Mouse (Mus musculus): ENCODE data around the gene Eif5b. TPM values are rescaled to one million over a fixed set of nuclear protein-coding genes. Genes with fewer than 3 reads are reported as not detected.

The Eif5b gene
- polyA plus RNA-seq, 1 experiment from 2014 or later: 23.7 TPM

GRCm38 (mm10) chr1:38011647-38012046, 13.8 kb downstream of the Eif5b start:
- no peaks in the 10 kb centered on the region for H3K27me3 ChIP-seq
- 77% methylated on average over 6 of the region's 6 CpGs for WGBS
- H3K9me3 ChIP-seq: no peaks in the 10 kb centered on the region
- no peak overlapping the region for H3K9ac ChIP-seq
- no peak for ATAC-seq (ENCODE audit: borderline replicate concordance, extremely low read depth, low FRiP score, low TSS enrichment)
- no peak overlapping the region for H3K4me3 ChIP-seq
- no peaks in the 10 kb centered on the region for H3K4me1 ChIP-seq
- H3K4me2 ChIP-seq: no peak overlapping the region
- no peaks in the 10 kb centered on the region for H3K36me3 ChIP-seq
- H3K27ac ChIP-seq: no peak overlapping the region

GRCm38 (mm10) chr1:38012104-38012503, 14.3 kb downstream of the Eif5b start:
- H3K4me2 ChIP-seq: no peak overlapping the region
- H3K9me3 ChIP-seq: no peaks in the 10 kb centered on the region
- 90% methylated on average over 3 of the region's 3 CpGs for WGBS
- no peak; the same call in 1 of the 2 replicates for ATAC-seq (ENCODE audit: borderline replicate concordance, extremely low read depth, low FRiP score, low TSS enrichment)
- H3K9ac ChIP-seq: no peak overlapping the region
- H3K36me3 ChIP-seq: no peaks in the 10 kb centered on the region
- no peaks in the 10 kb centered on the region for H3K4me1 ChIP-seq
- no peak overlapping the region for H3K27ac ChIP-seq
- H3K27me3 ChIP-seq: no peaks in the 10 kb centered on the region
- no peak overlapping the region for H3K4me3 ChIP-seq

GRCm38 (mm10) chr1:38012509-38012908, 14.7 kb downstream of the Eif5b start:
- Histone ChIP-seq H3K9ac (no peak overlapping the region), H3K9me3 (no peaks in the 10 kb centered on the region), H3K4me3 (no peak overlapping the region), H3K36me3 (no peaks in the 10 kb centered on the region), H3K27ac (no peak overlapping the region), H3K4me2 (no peak overlapping the region), H3K27me3 (no peaks in the 10 kb centered on the region), H3K4me1 (no peaks in the 10 kb centered on the region)
- ATAC-seq (ENCODE audit: borderline replicate concordance, extremely low read depth, low FRiP score, low TSS enrichment): no peak

- no peak overlapping the region for H3K9ac ChIP-seq
- no peaks in the 10 kb centered on the region for H3K4me1 ChIP-seq
- H3K4me3 ChIP-seq: no peak overlapping the region
- H3K36me3 ChIP-seq: peaks cover 15% of the 10 kb centered on the region
- ATAC-seq (ENCODE audit: borderline replicate concordance, extremely low read depth, low FRiP score, low TSS enrichment): no peak
- no peak overlapping the region for H3K4me2 ChIP-seq
- no peaks in the 10 kb centered on the region for H3K9me3 ChIP-seq
- H3K27ac ChIP-seq: no peak overlapping the region
- no peaks in the 10 kb centered on the region for H3K27me3 ChIP-seq
- 97% methylated on average over 2 of the region's 2 CpGs for WGBS
Observed at GRCm38 (mm10) chr1:38014551-38015203, 16.9 kb downstream of the Eif5b start.

GRCm38 (mm10) chr1:38027301-38027700, 29.5 kb downstream of the Eif5b start:
- no peaks in the 10 kb centered on the region for H3K4me1 ChIP-seq
- no peaks in the 10 kb centered on the region for H3K27me3 ChIP-seq
- no peak for ATAC-seq (ENCODE audit: borderline replicate concordance, extremely low read depth, low FRiP score, low TSS enrichment)
- no peak overlapping the region for H3K9ac ChIP-seq
- H3K9me3 ChIP-seq: no peaks in the 10 kb centered on the region
- H3K4me2 ChIP-seq: no peak overlapping the region
- WGBS: 88% methylated on average over 7 of the region's 7 CpGs
- H3K27ac ChIP-seq: no peak overlapping the region
- H3K4me3 ChIP-seq: no peak overlapping the region
- peaks cover 34% of the 10 kb centered on the region for H3K36me3 ChIP-seq

DNA sequence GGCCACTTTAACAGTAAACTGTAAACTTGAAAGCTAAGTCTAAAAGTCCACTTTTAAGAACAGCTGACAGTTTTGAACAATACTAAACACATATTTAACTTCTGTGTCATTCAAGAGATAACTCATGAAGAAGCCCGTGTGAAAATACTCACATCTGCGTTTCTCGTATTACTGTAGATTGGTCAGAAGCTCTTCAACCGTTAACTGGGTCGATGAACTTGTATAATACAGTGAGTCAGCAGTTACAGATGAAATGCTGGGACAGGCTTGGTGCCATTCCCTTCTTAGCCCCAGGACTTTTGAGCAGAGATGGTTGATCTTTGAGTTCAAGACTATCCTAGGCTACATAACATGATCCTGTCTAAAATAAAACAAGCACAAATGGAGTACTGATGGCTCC, 33.6 kb downstream of the Eif5b start:
- no peak for ATAC-seq (ENCODE audit: borderline replicate concordance, extremely low read depth, low FRiP score, low TSS enrichment)
- Histone ChIP-seq H3K9me3 (no peaks in the 10 kb centered on the region), H3K9ac (no peak overlapping the region), H3K4me2 (no peak overlapping the region), H3K27me3 (no peaks in the 10 kb centered on the region), H3K36me3 (peaks cover 37% of the 10 kb centered on the region), H3K27ac (no peak overlapping the region), H3K4me3 (no peak overlapping the region), H3K4me1 (no peaks in the 10 kb centered on the region)
- 86% methylated on average over 5 of the region's 5 CpGs for WGBS

- WGBS: 87% methylated on average over 4 of the region's 4 CpGs
- H3K4me3 ChIP-seq: no peak overlapping the region
- H3K9me3 ChIP-seq: no peaks in the 10 kb centered on the region
- H3K4me2 ChIP-seq: no peak overlapping the region
- H3K27me3 ChIP-seq: no peaks in the 10 kb centered on the region
- ATAC-seq (ENCODE audit: borderline replicate concordance, extremely low read depth, low FRiP score, low TSS enrichment): no peak
- no peak overlapping the region for H3K27ac ChIP-seq
- H3K9ac ChIP-seq: no peak overlapping the region
- H3K36me3 ChIP-seq: peaks cover 65% of the 10 kb centered on the region
- no peaks in the 10 kb centered on the region for H3K4me1 ChIP-seq
Observed at GRCm38 (mm10) chr1:38035521-38035920, 37.7 kb downstream of the Eif5b start.

DNA sequence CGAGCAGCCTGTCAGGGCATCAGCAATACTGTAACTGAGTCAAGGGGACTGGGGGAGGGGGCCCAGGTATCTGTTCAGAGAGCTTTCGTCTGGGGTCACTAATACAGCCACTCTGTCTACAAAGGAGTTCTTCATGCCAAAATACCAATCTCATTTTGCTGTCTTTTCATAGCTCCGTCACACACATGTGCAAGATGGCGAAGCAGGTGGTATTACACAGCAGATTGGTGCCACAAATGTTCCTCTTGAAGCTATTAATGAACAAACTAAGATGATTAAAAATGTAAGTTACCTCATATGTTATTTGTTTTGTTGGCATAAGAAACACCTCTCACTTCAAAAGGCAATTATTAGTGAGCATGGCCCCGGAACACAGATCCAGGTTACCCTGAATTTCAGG, 39.6 kb downstream of the Eif5b start:
- Histone ChIP-seq H3K4me1 (no peaks in the 10 kb centered on the region), H3K4me2 (no peak overlapping the region), H3K9me3 (no peaks in the 10 kb centered on the region), H3K27ac (no peak overlapping the region), H3K4me3 (no peak overlapping the region), H3K9ac (no peak overlapping the region), H3K27me3 (no peaks in the 10 kb centered on the region), H3K36me3 (peaks cover 75% of the 10 kb centered on the region)
- 86% methylated on average over 5 of the region's 5 CpGs for WGBS
- ATAC-seq (ENCODE audit: borderline replicate concordance, extremely low read depth, low FRiP score, low TSS enrichment): no peak

DNA sequence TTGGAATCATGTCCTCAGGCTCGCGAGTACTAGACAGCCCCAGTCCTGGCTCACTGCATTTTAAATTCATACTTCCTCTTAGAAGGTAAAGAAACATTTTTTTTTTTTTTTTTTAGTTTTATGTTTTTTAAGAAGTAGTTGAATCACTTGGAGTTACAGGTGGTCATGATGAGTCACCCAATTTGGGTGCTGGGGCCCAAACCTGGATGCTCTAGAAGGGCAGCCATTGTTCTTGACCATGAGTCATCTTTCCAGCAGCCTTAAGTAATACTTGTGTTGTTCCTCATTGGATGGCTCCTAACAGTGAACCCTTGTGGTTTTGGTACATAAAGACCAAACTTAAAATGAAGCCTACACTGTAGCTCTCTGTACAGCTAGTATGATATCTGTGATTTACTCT, 41.1 kb downstream of the Eif5b start:
- H3K9me3 ChIP-seq: no peaks in the 10 kb centered on the region
- H3K9ac ChIP-seq: no peak overlapping the region
- ATAC-seq (ENCODE audit: borderline replicate concordance, extremely low read depth, low FRiP score, low TSS enrichment): no peak
- H3K4me2 ChIP-seq: no peak overlapping the region
- peaks cover 67% of the 10 kb centered on the region for H3K36me3 ChIP-seq
- H3K27ac ChIP-seq: no peak overlapping the region
- H3K4me1 ChIP-seq: no peaks in the 10 kb centered on the region
- H3K4me3 ChIP-seq: no peak overlapping the region
- WGBS: 87% methylated on average over 2 of the region's 2 CpGs
- H3K27me3 ChIP-seq: no peaks in the 10 kb centered on the region

GRCm38 (mm10) chr1:38048121-38048520, 50.3 kb downstream of the Eif5b start:
- no peaks in the 10 kb centered on the region for H3K9me3 ChIP-seq
- ATAC-seq (ENCODE audit: borderline replicate concordance, extremely low read depth, low FRiP score, low TSS enrichment): no peak
- H3K4me2 ChIP-seq: no peak overlapping the region
- H3K4me1 ChIP-seq: no peaks in the 10 kb centered on the region
- H3K27ac ChIP-seq: no peak overlapping the region
- no peaks in the 10 kb centered on the region for H3K27me3 ChIP-seq
- WGBS: 81% methylated on average over 3 of the region's 3 CpGs
- H3K36me3 ChIP-seq: peaks cover 81% of the 10 kb centered on the region
- no peak overlapping the region for H3K9ac ChIP-seq
- H3K4me3 ChIP-seq: no peak overlapping the region

DNA sequence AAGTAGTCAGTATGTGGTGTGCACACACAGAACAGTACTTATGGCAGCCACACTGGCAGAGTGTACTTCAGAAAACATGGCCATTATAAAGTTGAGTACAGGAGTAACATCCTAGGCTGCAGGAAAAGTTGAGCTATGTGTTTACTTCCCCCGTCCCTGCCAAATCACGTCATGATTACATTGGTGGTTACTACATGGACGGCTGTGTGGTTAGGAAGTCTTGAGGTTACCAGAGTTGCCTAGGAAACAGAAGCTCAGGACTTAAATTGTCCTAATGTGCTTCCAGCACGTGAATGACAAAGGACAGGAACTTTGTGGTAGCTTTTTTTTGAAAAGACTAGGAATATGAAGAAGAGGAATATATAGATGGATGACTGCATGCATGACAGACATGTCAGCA, 51.8 kb downstream of the Eif5b start:
- Histone ChIP-seq H3K27me3 (no peaks in the 10 kb centered on the region), H3K36me3 (peaks cover 93% of the 10 kb centered on the region), H3K27ac (no peak overlapping the region), H3K9me3 (no peaks in the 10 kb centered on the region), H3K9ac (no peak overlapping the region), H3K4me2 (no peak overlapping the region), H3K4me1 (no peaks in the 10 kb centered on the region), H3K4me3 (no peak overlapping the region)
- WGBS: 37% methylated on average over 4 of the region's 4 CpGs
- no peak for ATAC-seq (ENCODE audit: borderline replicate concordance, extremely low read depth, low FRiP score, low TSS enrichment)

DNA sequence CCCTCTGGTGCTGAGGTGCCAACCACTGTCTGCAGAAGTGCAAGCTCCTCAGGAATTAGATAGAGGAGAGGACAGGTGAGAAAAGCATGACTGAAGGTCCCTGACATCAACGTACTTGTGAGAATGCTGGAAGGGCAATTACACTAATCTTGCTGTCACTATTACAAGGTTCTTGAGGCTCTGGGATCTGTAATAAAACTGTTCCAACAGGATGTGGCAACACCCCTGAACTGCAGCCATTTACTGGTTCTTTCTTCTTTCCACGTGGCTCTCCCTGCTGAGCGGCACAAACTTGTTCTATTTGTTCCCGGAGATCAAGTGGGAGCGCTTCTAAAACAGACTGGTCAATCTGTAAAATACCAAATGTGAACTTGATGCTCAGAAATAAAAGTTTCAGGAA, 57.4 kb downstream of the Eif5b start:
- Histone ChIP-seq H3K27ac (no peak overlapping the region), H3K4me3 (no peak overlapping the region), H3K9ac (no peak overlapping the region), H3K4me1 (no peaks in the 10 kb centered on the region), H3K27me3 (no peaks in the 10 kb centered on the region), H3K36me3 (peaks cover 84% of the 10 kb centered on the region), H3K9me3 (no peaks in the 10 kb centered on the region), H3K4me2 (no peak overlapping the region)
- no peak for ATAC-seq (ENCODE audit: borderline replicate concordance, extremely low read depth, low FRiP score, low TSS enrichment)
- 80% methylated on average over 5 of the region's 5 CpGs for WGBS

DNA sequence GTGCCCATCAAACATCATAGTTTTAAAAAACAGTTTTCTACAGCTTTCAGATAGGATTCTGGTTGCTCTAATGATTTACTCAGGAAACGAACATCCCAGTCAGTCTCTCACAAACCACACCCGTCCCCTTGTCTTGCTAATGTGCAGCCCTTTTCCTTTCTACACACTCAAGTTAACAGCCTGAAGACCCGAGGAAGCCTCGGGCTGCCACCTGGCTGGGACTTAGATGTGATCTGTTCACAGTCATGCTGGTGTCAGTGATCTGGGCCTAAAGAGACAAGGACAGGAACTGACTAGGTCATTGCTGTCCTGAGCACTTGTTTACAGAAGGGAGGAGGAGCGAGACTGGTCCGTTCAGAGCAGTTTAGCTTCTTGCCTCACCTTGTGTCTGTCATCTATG, 60.6 kb downstream of the Eif5b start:
- Histone ChIP-seq H3K27ac (no peak overlapping the region), H3K4me1 (no peaks in the 10 kb centered on the region), H3K4me3 (no peak overlapping the region), H3K27me3 (no peaks in the 10 kb centered on the region), H3K4me2 (no peak overlapping the region), H3K9me3 (no peaks in the 10 kb centered on the region), H3K9ac (no peak overlapping the region), H3K36me3 (peaks cover 78% of the 10 kb centered on the region)
- 68% methylated on average over 6 of the region's 6 CpGs for WGBS
- ATAC-seq (ENCODE audit: borderline replicate concordance, extremely low read depth, low FRiP score, low TSS enrichment): no peak
